Mouse (Mus musculus) lung, postnatal 0 days (tissue): ENCODE measurements around the gene Olfr1107. TPM values are rescaled to one million over a fixed set of nuclear protein-coding genes. Genes with fewer than 3 reads are reported as not detected.

ENCODE experiments used
- ATAC-seq: fragments of 200-750 bp; cut with Nextera tagmentation; 2 replicates; pipeline ENCODE4 v1.8.0; 2017; ENCODE audit warnings: moderate library complexity
- DNase-seq: peaks from one replicate; pipeline ENCODE4 v3.0.0-alpha.2; 2016; ENCODE audit warnings: low spot score
- H3K27ac ChIP-seq: fragments of 300-500 bp; sonication (generic); 2 replicates; pipeline ENCODE4 v1.5.1; 2014; ENCODE audit warnings: antibody characterized with exemption, mild to moderate bottlenecking, low read length, mixed read lengths
- H3K27me3 ChIP-seq: fragments of 300-500 bp; sonication (generic); replicated peaks from 2 replicates; pipeline ENCODE4 v1.6.1; 2014; ENCODE audit warnings: low read length, mixed read lengths; ENCODE audit not compliant: insufficient read depth
- H3K36me3 ChIP-seq: fragments of 300-500 bp; sonication (generic); 2 replicates; pipeline ENCODE4 v1.6.1; 2014; ENCODE audit warnings: low read length, mixed read lengths; ENCODE audit not compliant: insufficient read depth
- H3K4me1 ChIP-seq: fragments of 300-500 bp; sonication (generic); 2 replicates; pipeline ENCODE4 v1.6.1; 2014; ENCODE audit warnings: antibody characterized with exemption, low read depth, low read length, mixed read lengths; ENCODE audit not compliant: insufficient read depth
- H3K4me2 ChIP-seq: fragments of 300-500 bp; sonication (generic); replicated peaks from 2 replicates; pipeline ENCODE4 v1.6.1; 2014; ENCODE audit warnings: low read depth, mild to moderate bottlenecking, low read length, moderate library complexity, mixed read lengths
- H3K4me3 ChIP-seq: fragments of 300-500 bp; sonication (generic); 2 replicates; pipeline ENCODE4 v1.5.1; 2014; ENCODE audit warnings: low read depth, low read length
- H3K9ac ChIP-seq: fragments of 300-500 bp; sonication (generic); replicated peaks from 2 replicates; pipeline ENCODE4 v1.6.1; 2014; ENCODE audit warnings: low read depth, mild to moderate bottlenecking
- H3K9me3 ChIP-seq: fragments of 300-500 bp; sonication (generic); 2 replicates; pipeline ENCODE4 v1.6.1; 2016; ENCODE audit warnings: low read length, mixed read lengths
- CTCF ChIP-seq: IDR thresholded peaks from 2 replicates; pipeline ENCODE4 v1.5.1; 2016; ENCODE audit warnings: antibody characterized with exemption, mild to moderate bottlenecking
- EP300 ChIP-seq: IDR thresholded peaks from 2 replicates; pipeline ENCODE4 v1.6.1; 2016; ENCODE audit warnings: antibody characterized with exemption, mild to moderate bottlenecking, control low read depth
- WGBS: fragments of 180-500 bp; shearing (Covaris S2); extraction: QIAGEN DNeasy Blood & Tissue Kit; methylation state at CpG from one replicate; pipeline ENCODE4 v1.1.7; 2014; 5-methylcytosine and 5-hydroxymethylcytosine counted together
- polyA plus RNA-seq: library from polyadenylated mRNA; unstranded; fragments of >200 nt; fragmentation: Nextera tagmentation; extraction: Ambion mirVana; gene quantifications from 2 replicates; pipeline ENCODE4 v1.2.1, GENCODE M21; 2015

Olfr1107 gene
- not detected in 2 replicates for polyA plus RNA-seq

GRCm38 (mm10) chr2:87075717-87076116 lies at the start of gene Olfr1107:
Gene Olfr1107 (minus strand): TSS chr2:87075817.
- no peaks in the 10 kb centered on the region for H3K9me3 ChIP-seq
- H3K27ac ChIP-seq: no peak within 1 kb of the TSS
- no peak for DNase-seq
- H3K36me3 ChIP-seq: no peaks in the 10 kb centered on the region
- 69% methylated on average over 1 of the region's 1 CpGs for WGBS
- no peaks in the 10 kb centered on the region for H3K27me3 ChIP-seq
- no peak within 1 kb of the TSS for H3K4me3 ChIP-seq
- no peak within 1 kb of the TSS for H3K4me2 ChIP-seq
- ATAC-seq: no peak
- TF ChIP-seq EP300: no peak
- no peak for TF ChIP-seq CTCF
- H3K4me1 ChIP-seq: no peaks in the 10 kb centered on the region
- no peak within 1 kb of the TSS for H3K9ac ChIP-seq

DNA sequence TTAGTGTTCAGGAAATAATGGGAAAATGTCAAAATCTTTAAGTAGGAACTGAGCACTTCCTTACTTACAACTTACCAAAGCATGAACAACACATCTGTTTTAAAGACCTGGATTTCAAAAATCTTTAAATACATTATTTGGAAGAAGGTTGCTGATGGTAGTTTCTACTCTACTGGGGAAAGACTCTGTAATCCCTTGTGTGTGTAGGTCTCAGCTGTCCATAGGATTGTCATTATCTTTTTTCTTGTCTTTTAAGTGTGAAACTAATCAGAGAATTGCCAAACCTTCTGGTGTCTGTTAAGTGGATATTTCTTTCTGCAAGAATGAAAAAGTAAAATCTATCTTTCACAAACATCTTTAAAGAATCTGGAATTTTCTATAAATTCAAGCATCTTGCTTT lies 38.9 kb upstream of the Olfr1107 start, which contains the start of gene Olfr259:
TSS of gene Olfr259 (minus strand) at position 101 of the 400 bp plus-strand sequence.
- Histone ChIP-seq H3K4me2 (no peak within 1 kb of the TSS), H3K27me3 (no peaks in the 10 kb centered on the region), H3K4me1 (no peaks in the 10 kb centered on the region), H3K36me3 (no peaks in the 10 kb centered on the region), H3K27ac (no peak within 1 kb of the TSS), H3K9ac (no peak within 1 kb of the TSS), H3K9me3 (no peaks in the 10 kb centered on the region), H3K4me3 (no peak within 1 kb of the TSS)
- DNase-seq (no peak), ATAC-seq (no peak)
- TF ChIP-seq EP300 (no peak), CTCF (no peak)

- H3K9ac ChIP-seq: no peak within 1 kb of the TSS
- no peak for TF ChIP-seq EP300
- TF ChIP-seq CTCF: no peak
- DNase-seq: no peak
- H3K9me3 ChIP-seq: no peaks in the 10 kb centered on the region
- H3K27ac ChIP-seq: no peak within 1 kb of the TSS
- no peaks in the 10 kb centered on the region for H3K27me3 ChIP-seq
- no peaks in the 10 kb centered on the region for H3K36me3 ChIP-seq
- no peak within 1 kb of the TSS for H3K4me3 ChIP-seq
- H3K4me1 ChIP-seq: no peaks in the 10 kb centered on the region
- 67% methylated on average over 1 of the region's 1 CpGs for WGBS
- no peak for ATAC-seq
- H3K4me2 ChIP-seq: no peak within 1 kb of the TSS
Measured at GRCm38 (mm10) chr2:87095908-87096307, 20.3 kb upstream of the Olfr1107 start, which contains the start of gene Olfr1109. Gene Olfr1109 (minus strand): TSS chr2:87096008.

DNA sequence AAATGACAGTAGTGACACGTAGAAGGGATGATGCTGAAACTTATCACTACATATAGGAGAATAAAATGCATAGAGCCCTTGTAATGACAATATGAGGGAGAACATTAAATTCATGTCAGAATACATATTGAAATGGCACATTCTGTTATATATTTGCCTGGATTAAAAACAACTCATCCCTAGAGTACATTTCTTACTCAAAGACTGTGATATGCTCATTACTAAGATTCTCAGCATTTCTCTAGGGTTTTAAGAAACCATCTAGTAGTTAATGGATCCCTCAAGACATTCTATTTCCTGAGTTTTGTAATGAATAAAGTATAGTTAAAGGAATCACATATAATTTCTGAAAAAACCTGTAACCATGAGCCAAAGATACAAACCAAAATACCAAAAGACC lies 23.4 kb downstream of the Olfr1107 start, which contains the start of gene Olfr1106:
TSS of gene Olfr1106 (minus strand) at position 101 of the 400 bp plus-strand sequence.
- H3K4me3 ChIP-seq: no peak within 1 kb of the TSS
- H3K27me3 ChIP-seq: no peaks in the 10 kb centered on the region
- H3K9ac ChIP-seq: no peak within 1 kb of the TSS
- H3K9me3 ChIP-seq: no peaks in the 10 kb centered on the region
- WGBS: 70% methylated on average over 1 of the region's 1 CpGs
- DNase-seq (no peak), ATAC-seq (no peak)
- no peaks in the 10 kb centered on the region for H3K36me3 ChIP-seq
- H3K4me1 ChIP-seq: no peaks in the 10 kb centered on the region
- no peak within 1 kb of the TSS for H3K27ac ChIP-seq
- no peak for TF ChIP-seq EP300
- TF ChIP-seq CTCF: no peak
- no peak within 1 kb of the TSS for H3K4me2 ChIP-seq

GRCm38 (mm10) chr2:87036431-87036830 lies 39.2 kb downstream of the Olfr1107 start, which contains the start of gene Olfr1105:
Gene Olfr1105 (minus strand): TSS chr2:87036531.
- H3K36me3 ChIP-seq: no peaks in the 10 kb centered on the region
- no peak within 1 kb of the TSS for H3K9ac ChIP-seq
- H3K4me2 ChIP-seq: no peak within 1 kb of the TSS
- no peak within 1 kb of the TSS for H3K27ac ChIP-seq
- no peak within 1 kb of the TSS for H3K4me3 ChIP-seq
- no peak for ATAC-seq
- H3K27me3 ChIP-seq: no peaks in the 10 kb centered on the region
- TF ChIP-seq EP300 (no peak), CTCF (no peak)
- H3K9me3 ChIP-seq: no peaks in the 10 kb centered on the region
- H3K4me1 ChIP-seq: no peaks in the 10 kb centered on the region
- no peak for DNase-seq

DNA sequence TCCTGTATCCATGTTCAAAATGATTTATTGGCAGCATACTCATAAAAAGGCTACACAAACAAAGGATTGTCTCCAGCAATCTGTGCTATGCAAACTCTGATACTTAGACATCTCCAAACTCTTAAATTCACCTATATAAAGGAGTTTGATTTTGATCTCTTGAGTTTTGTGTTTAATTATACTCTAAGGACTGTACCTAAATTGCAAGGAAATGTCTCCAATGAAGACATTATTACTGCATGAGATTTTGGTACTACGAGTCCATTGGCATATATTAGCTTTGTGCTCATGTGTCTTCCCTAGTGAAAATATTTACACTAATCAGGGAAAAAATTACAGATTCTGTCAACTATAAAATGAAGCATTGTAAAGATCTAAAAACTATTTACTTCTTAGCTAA lies 48.6 kb downstream of the Olfr1107 start, which contains the start of gene Olfr1104:
TSS of gene Olfr1104 (minus strand) at position 101 of the 400 bp plus-strand sequence.
- no peak for DNase-seq
- Histone ChIP-seq H3K27me3 (no peaks in the 10 kb centered on the region), H3K4me2 (no peak within 1 kb of the TSS), H3K36me3 (no peaks in the 10 kb centered on the region), H3K9ac (no peak within 1 kb of the TSS), H3K27ac (no peak within 1 kb of the TSS), H3K4me1 (no peaks in the 10 kb centered on the region), H3K4me3 (no peak within 1 kb of the TSS), H3K9me3 (no peaks in the 10 kb centered on the region)
- no peak for ATAC-seq
- no peak for TF ChIP-seq EP300
- no peak for TF ChIP-seq CTCF
- WGBS: 75% methylated on average over 1 of the region's 1 CpGs

Other genes starting within 250 kb of the Olfr1107 start
- gene Olfr1095, start 224.1 kb downstream of the Olfr1107 start, polyA plus RNA-seq: not detected in 2 replicates
- not detected in 2 replicates for gene Gm13723, start 201.0 kb downstream of the Olfr1107 start, polyA plus RNA-seq
- not detected in 2 replicates for gene Olfr1097, start 183.6 kb downstream of the Olfr1107 start, polyA plus RNA-seq
- gene Olfr1098, start 151.3 kb downstream of the Olfr1107 start, polyA plus RNA-seq: not detected in 2 replicates
- gene Olfr1099, start 115.1 kb downstream of the Olfr1107 start, polyA plus RNA-seq: not detected in 2 replicates
- not detected in 2 replicates for gene Olfr1100, start 95.9 kb downstream of the Olfr1107 start, polyA plus RNA-seq
- not detected in 2 replicates for gene Olfr1101, start 84.6 kb downstream of the Olfr1107 start, polyA plus RNA-seq
- not detected in 2 replicates for gene Olfr1102, start 77.4 kb downstream of the Olfr1107 start, polyA plus RNA-seq
- gene Olfr1104, start 48.7 kb downstream of the Olfr1107 start, polyA plus RNA-seq: not detected in 2 replicates
- gene Olfr1105, start 39.3 kb downstream of the Olfr1107 start, polyA plus RNA-seq: not detected in 2 replicates
- not detected in 2 replicates for gene Olfr1106, start 23.5 kb downstream of the Olfr1107 start, polyA plus RNA-seq
- gene Olfr1109, start 20.2 kb upstream of the Olfr1107 start, polyA plus RNA-seq: not detected in 2 replicates
- gene Olfr259, start 38.8 kb upstream of the Olfr1107 start, polyA plus RNA-seq: not detected in 2 replicates
- not detected in 2 replicates for gene Olfr1110, start 64.5 kb upstream of the Olfr1107 start, polyA plus RNA-seq
- gene Olfr1111, start 76.8 kb upstream of the Olfr1107 start, polyA plus RNA-seq: not detected in 2 replicates
- not detected in 2 replicates for gene Olfr1112, start 112.0 kb upstream of the Olfr1107 start, polyA plus RNA-seq
- not detected in 2 replicates for gene Olfr1113, start 133.2 kb upstream of the Olfr1107 start, polyA plus RNA-seq
- gene Olfr1115, start 172.2 kb upstream of the Olfr1107 start, polyA plus RNA-seq: not detected in 2 replicates
- gene Olfr1116, start 191.7 kb upstream of the Olfr1107 start, polyA plus RNA-seq: not detected in 2 replicates
- gene Olfr1118, start 231.8 kb upstream of the Olfr1107 start, polyA plus RNA-seq: not detected in 2 replicates